Mouse (Mus musculus) liver, adult 10 weeks (tissue): ENCODE data around the gene Fam171a1. TPM values are rescaled to one million over a fixed set of nuclear protein-coding genes. Genes with fewer than 3 reads are reported as not detected.

Source experiments
- polyA plus RNA-seq: library from polyadenylated mRNA; stranded (reverse); fragments of 350-450 nt; fragmentation: Illumina TruSeq; extraction: RNeasy Lipid Tissue Mini Kit (QIAGEN cat#74804); gene quantifications from one replicate; pipeline ENCODE4 v1.2.3, GENCODE M21; 2014; ENCODE audit warnings: low read depth, low replicate concordance

Fam171a1 gene
- polyA plus RNA-seq: 3.4 TPM

DNA sequence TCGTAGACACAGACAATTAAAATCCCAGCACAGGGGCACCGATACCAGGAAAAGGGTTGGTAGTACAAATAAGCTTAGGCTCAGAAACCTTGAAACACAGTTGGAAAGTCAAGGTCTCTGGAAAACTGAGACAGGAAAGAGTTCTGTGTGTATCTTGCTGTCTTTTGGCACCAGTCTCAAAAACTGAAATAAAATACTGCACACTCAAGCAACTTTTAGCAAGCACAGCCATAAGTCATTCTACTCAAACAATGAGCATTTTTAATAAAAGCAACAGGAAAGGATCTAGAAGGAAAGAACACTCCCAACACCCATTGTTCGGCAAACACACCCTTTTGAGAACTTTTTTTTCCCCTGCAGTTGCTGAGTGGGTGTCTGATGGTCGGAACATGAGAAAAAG, at the start of gene Fam171a1:
Gene Fam171a1, plus strand, starts transcription at position 359 of the 400 bp plus-strand sequence.

Other genes starting within 250 kb of the Fam171a1 start
- 29.7 TPM for gene Nmt2, start 170.0 kb downstream of the Fam171a1 start, polyA plus RNA-seq
- gene Rpp38, start 218.4 kb downstream of the Fam171a1 start, polyA plus RNA-seq: 3.2 TPM
- not detected for gene Acbd7, start 221.9 kb downstream of the Fam171a1 start, polyA plus RNA-seq